Mouse (Mus musculus): ENCODE results near the gene Galp.

- TF ChIP-seq CTCF (IDR thresholded peaks at IDR 0.05; ENCODE audit: borderline replicate concordance, control insufficient read depth, extremely low read depth, insufficient read depth, low read length, poor library complexity) (no peak), POLR2A (IDR thresholded peaks at IDR 0.05; ENCODE audit: control insufficient read depth, extremely low read depth, insufficient read depth, low read length, poor library complexity) (no peak)
These were observed 35.3 kb upstream of the Galp start for GRCm38 (mm10) chr7:6161541-6161940.
